Mouse (Mus musculus) cerebellum, adult (tissue): ENCODE measurements around the gene Ide.

Experiments
- ATAC-seq: cut with Nextera tagmentation; 2 replicates; pipeline ENCODE4 v1.9.2; 2017; ENCODE audit warnings: mild to moderate bottlenecking, moderate library complexity, mixed read lengths; ENCODE audit not compliant: insufficient number of reproducible peaks, low FRiP score, low TSS enrichment

The Ide gene

GRCm38 (mm10) chr19:37337752-37338151, at the start of gene Ide:
TSS of gene Ide (minus strand) at chr19:37337852.
- ATAC-seq: no peak

GRCm38 (mm10) chr19:37386126-37386525, 48.5 kb upstream of the Ide start:
- no peak for ATAC-seq

GRCm38 (mm10) chr19:37378816-37379215, 41.2 kb upstream of the Ide start:
- no peak for ATAC-seq

DNA sequence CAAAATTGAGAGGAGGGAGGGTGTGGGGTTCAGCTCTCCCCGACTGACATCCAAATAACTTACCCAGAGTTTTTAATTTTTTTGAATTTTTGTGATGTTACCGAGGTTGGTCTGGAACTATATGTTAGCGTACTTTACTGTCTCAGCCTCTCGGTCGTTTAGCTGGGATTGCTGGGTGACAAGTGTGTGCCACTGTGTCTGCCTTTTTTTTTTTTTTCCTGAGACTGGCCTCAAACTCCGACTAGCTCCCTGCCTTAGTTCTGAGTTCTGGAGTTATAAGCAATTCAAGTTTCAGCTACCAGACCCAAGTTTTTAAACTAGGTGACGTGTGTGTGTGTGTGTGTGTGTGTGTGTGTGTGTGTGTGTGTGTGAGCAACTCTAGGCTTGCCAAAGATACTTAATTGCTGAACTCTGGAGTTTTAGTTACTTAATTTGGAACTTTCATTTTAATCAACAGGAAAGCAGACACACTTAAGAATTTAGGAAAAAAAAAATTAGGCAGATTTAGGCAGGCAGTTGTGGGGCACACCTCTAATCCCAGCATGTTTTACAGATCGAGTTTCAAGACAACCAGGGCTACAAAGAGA, 39.8 kb upstream of the Ide start:
- no peak for ATAC-seq

- ATAC-seq: no peak
Observed at GRCm38 (mm10) chr19:37376841-37377240, 39.2 kb upstream of the Ide start.

DNA sequence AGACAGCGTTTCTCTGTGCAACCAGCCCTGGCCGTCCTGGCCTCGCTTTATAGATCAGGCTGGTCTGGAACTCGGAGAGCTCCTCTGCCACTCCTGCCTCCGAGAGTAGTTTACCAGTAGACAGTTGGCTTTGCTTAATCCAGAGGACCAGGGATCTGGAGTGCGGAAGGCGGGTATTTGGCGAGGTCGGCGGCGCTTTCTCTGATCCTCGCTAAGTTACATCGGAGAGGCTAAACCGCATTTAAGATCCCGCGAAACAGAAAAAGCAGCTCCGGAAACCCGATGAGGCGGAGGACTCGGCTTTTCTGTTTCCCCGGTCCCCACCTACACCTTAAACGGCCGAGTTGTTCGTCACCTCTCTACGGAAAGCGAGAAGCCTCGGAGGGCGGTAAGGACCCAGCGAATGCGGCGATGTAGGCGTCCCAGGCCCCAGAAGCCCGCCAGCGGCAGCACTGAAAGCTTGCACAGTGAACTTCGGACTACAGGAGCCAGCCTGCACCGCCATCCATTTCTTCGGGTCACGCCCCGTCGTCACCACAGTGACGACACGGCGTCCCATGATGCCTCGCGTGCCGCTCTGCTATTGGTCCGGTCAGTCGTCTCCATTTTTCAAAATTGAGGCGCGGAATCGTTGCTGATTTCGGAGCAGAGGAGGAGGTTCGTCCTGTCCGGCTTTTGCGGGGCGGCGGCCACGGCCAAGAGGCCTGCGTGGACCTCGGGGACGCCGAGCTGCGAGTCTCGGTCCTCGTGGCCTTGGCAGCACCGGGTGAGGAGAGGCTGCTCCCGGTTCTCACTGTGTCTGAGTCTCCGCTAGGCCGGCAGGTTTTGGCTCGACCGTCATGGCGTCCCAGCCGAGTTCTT, 38.3 kb upstream of the Ide start, which contains the start of gene Kif11:
Gene Kif11 (plus strand): TSS at position 649 of the 861 bp plus-strand sequence.
- peak; percentile 100 for ATAC-seq

GRCm38 (mm10) chr19:37374941-37375754, 37.5 kb upstream of the Ide start:
- ATAC-seq: no peak

GRCm38 (mm10) chr19:37370356-37370755, 32.7 kb upstream of the Ide start:
- no peak for ATAC-seq

DNA sequence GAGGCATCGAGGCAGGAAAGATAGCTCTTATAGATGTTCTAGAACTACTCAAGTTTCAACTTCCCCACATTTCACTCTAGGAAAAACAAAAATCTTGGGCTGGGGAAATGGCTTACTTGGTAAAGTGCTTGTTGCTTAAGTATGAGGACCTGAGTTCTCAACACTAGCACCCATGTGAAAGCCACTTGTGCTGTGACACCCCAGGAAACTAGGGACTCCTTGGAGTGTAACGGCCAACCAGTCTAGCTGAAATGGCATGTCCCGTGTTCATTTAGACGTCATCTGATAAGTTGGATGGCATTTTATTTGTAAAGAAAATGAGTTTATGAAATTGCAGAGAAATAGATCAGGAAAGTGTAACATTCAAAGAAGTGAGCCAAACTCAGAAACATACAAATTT, 32.3 kb upstream of the Ide start:
- ATAC-seq: no peak

- no peak for ATAC-seq
Observed at GRCm38 (mm10) chr19:37368990-37369389, 31.3 kb upstream of the Ide start.

DNA sequence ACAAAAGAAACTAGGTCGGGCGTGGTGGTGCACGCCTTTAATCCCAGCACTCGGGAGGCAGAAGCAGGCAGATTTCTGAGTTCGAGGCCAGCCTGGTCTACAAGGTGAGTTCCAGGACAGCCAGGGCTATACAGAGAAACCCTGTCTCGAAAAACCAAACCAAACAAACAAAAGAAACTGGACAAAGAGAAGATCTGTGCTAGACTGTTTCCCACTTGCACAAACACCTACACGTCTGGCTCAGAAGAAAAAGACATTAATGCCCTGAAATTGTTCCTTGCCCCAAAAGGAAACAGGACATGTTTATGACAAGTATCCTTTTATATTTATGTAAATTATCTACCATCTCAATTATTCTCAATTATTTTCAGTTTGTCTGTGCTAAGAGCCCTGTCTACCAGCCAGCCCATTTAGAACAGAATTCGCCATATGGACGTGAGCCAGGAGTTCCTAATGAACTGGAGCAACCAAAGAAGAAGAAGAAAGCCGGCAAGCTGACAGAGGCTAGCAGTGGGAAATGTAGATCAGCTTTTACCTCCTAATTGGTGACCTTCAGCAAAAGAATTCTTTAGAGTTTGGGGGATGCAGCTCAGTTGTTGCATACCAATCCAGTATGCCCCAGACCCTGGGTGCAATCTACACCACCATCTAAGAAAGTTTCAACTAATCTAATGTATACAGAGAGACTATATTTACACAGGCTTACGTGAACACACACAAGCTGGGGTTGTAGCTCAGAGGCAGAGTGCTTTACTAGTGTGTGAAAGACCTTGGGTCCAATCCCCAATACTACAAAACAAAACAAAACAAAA, 25.7 kb upstream of the Ide start:
- no peak for ATAC-seq

- no peak for ATAC-seq
Observed at GRCm38 (mm10) chr19:37362545-37362944, 24.9 kb upstream of the Ide start.

- ATAC-seq: no peak
Observed at GRCm38 (mm10) chr19:37360044-37360443, 22.4 kb upstream of the Ide start.

GRCm38 (mm10) chr19:37353331-37353730, 15.7 kb upstream of the Ide start:
- ATAC-seq: no peak

DNA sequence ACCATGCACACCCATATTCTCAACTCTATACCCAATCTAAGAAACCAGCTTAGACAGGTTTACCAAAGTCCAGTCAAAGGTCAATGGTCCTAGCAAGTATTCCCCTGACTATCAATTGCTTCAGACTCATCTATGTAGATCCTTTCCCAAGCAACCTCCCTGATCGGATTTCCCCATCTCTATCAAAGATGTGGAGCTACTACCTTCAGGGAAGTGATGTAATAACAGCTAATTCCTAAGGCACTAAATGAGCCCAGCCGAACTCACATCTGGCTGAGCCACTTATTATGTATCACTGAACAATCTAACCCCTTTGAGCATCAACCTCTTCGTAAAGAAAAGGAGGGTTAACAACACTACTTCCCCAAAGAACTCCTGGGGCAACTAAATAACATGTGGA, 15.1 kb upstream of the Ide start:
- no peak for ATAC-seq

DNA sequence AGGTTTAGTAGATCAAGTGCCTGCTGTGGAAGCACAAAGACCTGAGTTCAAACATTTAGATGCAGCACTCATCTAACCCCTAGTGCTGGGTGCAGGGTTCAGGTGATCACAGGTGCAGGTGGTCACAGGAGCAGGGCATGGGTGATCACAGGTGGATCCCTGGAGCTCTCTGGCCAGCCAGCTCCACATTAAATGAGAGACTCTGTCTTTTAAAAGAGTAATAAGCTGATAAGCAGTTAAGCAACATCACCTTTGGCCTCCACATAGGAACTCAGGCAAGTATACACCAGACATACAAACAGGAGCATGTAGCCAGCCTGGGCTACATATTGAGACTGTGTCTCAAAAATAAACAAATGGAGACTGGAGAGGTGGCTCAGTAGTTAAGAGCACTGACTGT, 11.3 kb upstream of the Ide start:
- ATAC-seq: no peak

DNA sequence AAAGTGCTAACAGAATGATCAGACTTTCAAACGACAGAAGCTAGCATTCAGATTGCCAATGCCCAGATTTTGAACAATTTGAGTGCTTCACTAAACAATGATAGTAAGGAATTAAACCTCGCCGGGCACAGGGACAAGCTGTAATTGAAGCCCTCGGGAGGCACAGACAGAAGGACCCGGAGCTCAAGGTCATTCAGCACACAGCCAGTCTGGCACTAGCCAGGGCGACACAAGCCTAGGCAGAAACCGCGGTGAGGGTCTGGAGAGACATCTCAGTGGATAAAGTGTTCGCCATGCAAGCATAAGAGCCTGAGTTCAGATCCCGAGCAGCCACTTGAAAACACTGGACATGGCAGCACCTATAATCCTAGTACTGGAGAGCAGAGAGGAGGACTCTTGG, 10.7 kb upstream of the Ide start:
- no peak for ATAC-seq

GRCm38 (mm10) chr19:37346258-37346657, 8.6 kb upstream of the Ide start:
- no peak for ATAC-seq

GRCm38 (mm10) chr19:37343899-37344298, 6.2 kb upstream of the Ide start:
- no peak for ATAC-seq

- no peak for ATAC-seq
Observed at GRCm38 (mm10) chr19:37340931-37341330, 3.3 kb upstream of the Ide start.
